Mouse (Mus musculus) cerebellum, postnatal 36 days (tissue): Measurements from ENCODE around the gene Gmppa.
A peak's percentile ranks its signal among the peaks of the same experiment; 100 is the strongest.

Experiments
- DNase-seq, 2 experiments: peaks; one replicate each; pipeline ENCODE4 v3.0.0; 2021 to 2022; ENCODE audit warnings: mixed read lengths in 2 of 2

Gene Gmppa

GRCm38 (mm10) chr1:75456746-75457564 is 21.2 kb downstream of the Gmppa start:
- peak in 1 of 2 experiments; percentile 47 for DNase-seq

- no peak for DNase-seq
Measured at GRCm38 (mm10) chr1:75457710-75458024, 21.9 kb downstream of the Gmppa start.

- DNase-seq: peak in 1 of 2 experiments; percentile 35
Measured at GRCm38 (mm10) chr1:75458025-75458788, 22.5 kb downstream of the Gmppa start.

- DNase-seq: peak in 1 of 2 experiments; percentile 21
Measured at GRCm38 (mm10) chr1:75458789-75459684, 23.3 kb downstream of the Gmppa start.

- peak in 1 of 2 experiments; percentile 16 for DNase-seq
Measured at GRCm38 (mm10) chr1:75460297-75460696, 24.6 kb downstream of the Gmppa start.

GRCm38 (mm10) chr1:75462636-75463035 is 26.9 kb downstream of the Gmppa start:
- no peak for DNase-seq

GRCm38 (mm10) chr1:75463652-75464204 is 28.0 kb downstream of the Gmppa start:
- no peak for DNase-seq

- DNase-seq: peak; percentile 83 to 89
Measured at GRCm38 (mm10) chr1:75467215-75467927, 31.6 kb downstream of the Gmppa start.

- DNase-seq: no peak
Measured at GRCm38 (mm10) chr1:75469287-75469825, 33.6 kb downstream of the Gmppa start.

- no peak for DNase-seq
Measured at GRCm38 (mm10) chr1:75476441-75476840, 40.7 kb downstream of the Gmppa start.

GRCm38 (mm10) chr1:75477264-75477965 is 41.7 kb downstream of the Gmppa start:
- peak; percentile 95 to 98 for DNase-seq

- DNase-seq: no peak
Measured at GRCm38 (mm10) chr1:75477966-75478290, 42.2 kb downstream of the Gmppa start.

GRCm38 (mm10) chr1:75478497-75478896 is 42.8 kb downstream of the Gmppa start:
- peak; percentile 27 to 35 for DNase-seq

- DNase-seq: peak; percentile 96 to 97
Measured at GRCm38 (mm10) chr1:75478916-75479634, 43.3 kb downstream of the Gmppa start, which contains the start of the genes Chpf and Tmem198. Gene Chpf (minus strand): TSS chr1:75479307. Gene Tmem198 (plus strand): TSS chr1:75479532.

GRCm38 (mm10) chr1:75479635-75479989 is 43.9 kb downstream of the Gmppa start:
- DNase-seq: no peak

GRCm38 (mm10) chr1:75480036-75480435 is 44.3 kb downstream of the Gmppa start:
- DNase-seq: peak; percentile 37

GRCm38 (mm10) chr1:75480735-75481134 is 45.0 kb downstream of the Gmppa start:
- DNase-seq: no peak

- no peak for DNase-seq
Measured at GRCm38 (mm10) chr1:75486561-75486960, 50.8 kb downstream of the Gmppa start.

GRCm38 (mm10) chr1:75487040-75487404 is 51.3 kb downstream of the Gmppa start:
- DNase-seq: no peak

GRCm38 (mm10) chr1:75487405-75488161 is 51.9 kb downstream of the Gmppa start:
- peak; percentile 77 for DNase-seq
